Mouse (Mus musculus) CD4-positive, CD25-positive, alpha-beta regulatory T cell, adult 4 months (primary cell): Measurements from ENCODE around the gene Fbln2. TPM values are rescaled to one million over a fixed set of nuclear protein-coding genes. Genes with fewer than 3 reads are reported as not detected.

Experiments used
- ATAC-seq: one replicate; pipeline ENCODE4 v1.8.0; 2017
- polyA plus RNA-seq, 2 experiments: library from polyadenylated mRNA; unstranded; fragments of 100-300 nt; shearing (Covaris generic); gene quantifications; one replicate each; pipeline ENCODE4 v1.2.1; 2017

The Fbln2 gene
- polyA plus RNA-seq, 2 experiments from 2014 or later = 0.86 to 0.90 TPM

DNA sequence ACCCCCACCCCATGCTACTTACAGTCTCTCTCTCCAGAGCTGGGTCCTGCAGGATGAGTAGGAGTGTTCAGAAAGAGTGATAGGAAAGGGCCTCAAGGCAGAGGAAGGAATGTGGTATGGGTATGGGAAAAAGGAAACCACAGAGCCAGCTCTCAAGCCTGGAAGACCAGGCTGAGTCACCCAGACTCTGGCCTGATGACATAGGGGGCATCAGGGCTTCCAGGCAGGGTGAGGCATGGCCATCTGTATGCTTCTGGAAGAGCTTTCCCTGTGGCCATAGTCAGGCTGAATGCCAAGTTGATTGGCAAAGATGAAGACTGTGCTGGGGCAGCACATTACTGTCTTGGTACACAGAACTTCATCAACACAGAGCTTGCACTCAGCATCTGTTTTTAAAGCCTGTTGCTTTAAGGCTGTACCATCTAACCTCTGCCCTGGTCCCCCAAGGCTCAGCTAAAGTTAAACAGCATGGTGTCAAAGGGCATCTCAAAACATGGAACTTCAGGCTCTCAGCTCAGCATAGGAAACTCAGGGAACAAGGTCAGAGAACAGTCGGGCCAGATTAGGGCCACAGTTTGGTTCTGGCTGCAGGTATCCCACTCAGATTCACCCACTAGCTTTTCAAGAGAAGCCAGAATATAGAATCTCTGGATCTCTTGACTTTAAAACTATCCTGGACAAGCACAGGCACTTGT lies 19.3 kb upstream of the Fbln2 start:
- ATAC-seq = no peak

DNA sequence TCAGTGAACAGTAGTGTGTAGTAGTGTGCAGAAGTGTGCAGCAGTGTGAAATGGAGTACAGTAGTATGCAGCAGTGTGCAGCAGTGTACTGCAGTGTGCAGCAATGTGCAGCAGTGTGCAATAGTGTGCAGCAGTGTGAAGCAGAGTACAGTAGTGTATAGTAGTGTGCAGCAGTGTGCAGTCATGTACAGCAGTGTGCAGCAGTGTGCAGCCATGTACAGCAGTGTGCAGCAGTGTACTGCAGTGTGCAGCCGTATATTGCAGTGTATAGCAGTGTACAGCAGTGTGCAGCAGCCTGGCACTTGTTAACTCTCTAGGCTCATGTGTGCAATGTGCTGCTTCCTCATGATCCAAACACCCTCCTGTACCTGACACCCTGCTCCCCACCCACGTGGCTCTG lies 13.8 kb upstream of the Fbln2 start:
- ATAC-seq = no peak

DNA sequence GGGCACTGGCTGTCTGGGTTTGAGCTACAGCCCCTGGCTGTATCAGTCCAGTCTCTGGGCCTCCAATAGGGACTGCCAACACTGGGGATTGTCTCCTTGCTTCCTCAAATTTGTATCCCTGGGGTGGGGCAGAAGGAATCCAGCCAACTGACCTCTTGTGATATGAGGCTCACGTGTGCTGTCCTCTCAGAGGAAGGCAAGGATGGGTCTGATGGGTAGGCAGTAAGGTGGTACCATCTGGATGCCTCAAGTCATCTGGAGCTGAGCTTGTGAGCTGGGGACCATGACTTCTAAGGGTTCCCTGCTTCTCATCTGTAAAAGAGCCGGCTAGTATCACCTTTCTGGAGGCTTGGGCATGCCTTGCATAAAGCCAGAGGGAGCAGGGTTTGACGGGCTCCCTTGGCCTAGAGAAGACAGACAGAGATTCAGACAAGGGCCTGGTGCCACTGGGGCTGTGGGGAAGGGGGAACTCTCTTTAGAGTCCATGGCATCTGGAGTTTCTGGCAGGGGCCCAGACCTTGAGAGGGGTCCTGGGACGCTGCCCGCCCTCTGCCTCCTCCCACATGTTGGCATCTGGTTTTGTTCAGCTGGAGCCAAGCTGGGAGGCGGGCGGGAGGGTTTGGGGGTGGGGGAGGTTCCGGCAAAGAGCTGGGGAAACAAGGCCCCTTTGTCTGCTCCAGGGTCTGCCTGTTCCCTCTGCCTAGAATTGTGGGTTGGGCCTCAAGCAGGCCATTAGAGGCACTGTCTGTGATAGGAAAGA lies 11.6 kb upstream of the Fbln2 start:
- no peak for ATAC-seq

DNA sequence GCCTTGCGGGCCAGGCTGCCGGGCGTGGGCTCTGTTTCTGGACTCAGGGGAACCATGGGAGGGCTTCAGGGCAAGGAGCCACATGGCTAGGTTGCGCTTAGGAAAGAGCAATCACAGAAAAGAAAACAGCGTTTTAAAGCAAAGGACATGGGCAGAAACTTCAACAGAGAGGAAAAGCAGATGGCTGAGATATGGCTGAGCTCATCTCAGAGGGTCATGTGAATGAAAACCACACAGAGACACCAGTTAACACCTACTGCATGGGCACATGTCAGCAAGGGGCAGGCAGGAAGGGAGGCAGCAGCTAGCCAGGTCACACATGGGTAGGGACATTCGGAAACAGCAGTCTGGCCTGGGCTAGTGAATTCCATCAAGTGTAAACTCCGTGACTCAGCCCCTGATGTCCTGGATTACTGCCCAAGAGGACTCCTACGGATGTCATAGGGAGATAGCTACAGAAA lies 10.3 kb upstream of the Fbln2 start:
- ATAC-seq = no peak

- no peak for ATAC-seq
Observed at GRCm38 (mm10) chr6:91202571-91202970, 9.7 kb upstream of the Fbln2 start.

GRCm38 (mm10) chr6:91205346-91205745 lies 6.9 kb upstream of the Fbln2 start:
- ATAC-seq = no peak

GRCm38 (mm10) chr6:91205791-91206190 lies 6.5 kb upstream of the Fbln2 start:
- no peak for ATAC-seq

DNA sequence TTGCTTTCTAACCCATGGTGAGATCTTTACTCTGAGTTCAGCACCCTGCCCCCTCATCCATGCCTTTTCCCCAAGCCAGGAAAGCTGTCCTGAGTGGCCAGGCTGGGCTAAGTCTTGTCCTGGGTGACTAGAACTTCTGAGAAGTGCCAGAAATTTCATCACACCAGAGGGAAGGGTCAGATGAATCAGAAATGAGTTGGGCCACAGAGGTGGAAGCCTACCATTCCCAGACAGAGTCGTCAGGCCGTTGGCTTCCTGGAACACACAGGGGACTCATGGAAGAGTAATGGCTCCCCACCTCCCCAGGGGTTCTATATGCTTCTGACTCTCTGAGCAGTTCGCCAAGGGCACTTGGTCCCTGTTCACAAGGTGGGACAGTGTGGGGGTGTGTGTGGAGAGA lies 4.8 kb upstream of the Fbln2 start:
- no peak for ATAC-seq

DNA sequence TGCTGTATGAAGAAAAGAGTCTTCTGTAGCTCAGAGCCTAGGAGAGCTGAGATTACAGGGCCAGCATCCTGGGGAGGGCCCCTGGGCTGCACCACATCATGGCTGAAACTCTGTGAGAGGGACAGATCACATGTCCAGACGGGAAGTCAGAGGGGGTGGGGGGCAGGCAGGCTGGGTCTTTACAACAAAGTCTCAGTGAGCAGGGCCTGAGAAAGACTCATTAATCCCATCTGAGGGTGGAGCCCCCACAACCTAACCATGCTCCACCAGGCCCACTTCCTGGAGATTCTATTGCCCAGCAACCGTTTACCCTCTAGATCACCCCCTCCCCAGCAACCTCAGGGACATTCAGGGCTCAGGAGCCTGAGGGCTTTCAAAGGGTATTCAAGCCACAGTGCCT lies 2.5 kb upstream of the Fbln2 start:
- no peak for ATAC-seq

GRCm38 (mm10) chr6:91210852-91211251 lies 1.4 kb upstream of the Fbln2 start:
- ATAC-seq = no peak

GRCm38 (mm10) chr6:91212571-91212970 lies 316 bp downstream of the Fbln2 start:
- ATAC-seq = no peak

GRCm38 (mm10) chr6:91213287-91214218 lies 1.3 kb downstream of the Fbln2 start:
- ATAC-seq = no peak

DNA sequence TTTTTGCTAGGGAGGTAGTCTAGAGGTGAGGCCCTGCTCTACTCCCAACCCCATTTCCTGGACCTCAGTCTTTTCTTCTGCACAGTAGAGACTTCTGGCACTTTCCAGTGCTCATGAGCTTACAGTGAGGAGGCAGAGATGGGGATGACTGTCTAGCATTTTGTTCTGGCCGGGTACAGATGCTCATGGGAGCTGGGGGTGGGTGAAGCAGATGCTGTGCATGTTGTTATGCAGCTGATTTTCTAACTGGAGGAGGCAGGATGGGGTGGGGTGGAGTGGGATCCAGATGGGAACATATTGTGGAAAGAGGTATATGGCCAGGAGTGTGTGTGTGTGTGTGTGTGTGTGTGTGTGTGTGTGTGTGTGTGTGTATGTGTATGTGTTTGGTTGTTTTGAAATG lies 3.2 kb downstream of the Fbln2 start:
- no peak for ATAC-seq

DNA sequence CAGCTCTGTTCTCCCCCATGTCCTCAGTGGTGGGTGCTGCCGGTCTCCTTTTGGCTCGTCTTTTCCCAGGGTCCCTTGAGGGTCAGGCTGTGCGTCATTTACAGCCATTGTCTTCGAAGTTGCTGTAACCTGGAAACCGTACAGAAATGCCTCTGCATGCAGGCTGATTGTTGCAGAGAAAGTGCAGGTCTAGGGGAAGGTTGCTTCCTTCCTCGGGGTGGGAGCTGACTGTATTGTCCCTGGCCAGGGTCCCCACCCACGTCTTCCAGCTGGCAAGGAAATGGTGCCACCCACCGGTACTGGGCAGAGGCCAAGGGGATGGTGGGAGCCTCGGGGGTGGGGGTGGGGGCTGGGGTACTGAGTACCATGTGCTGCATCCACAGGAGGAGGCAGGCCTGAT lies 6.2 kb downstream of the Fbln2 start:
- no peak for ATAC-seq

DNA sequence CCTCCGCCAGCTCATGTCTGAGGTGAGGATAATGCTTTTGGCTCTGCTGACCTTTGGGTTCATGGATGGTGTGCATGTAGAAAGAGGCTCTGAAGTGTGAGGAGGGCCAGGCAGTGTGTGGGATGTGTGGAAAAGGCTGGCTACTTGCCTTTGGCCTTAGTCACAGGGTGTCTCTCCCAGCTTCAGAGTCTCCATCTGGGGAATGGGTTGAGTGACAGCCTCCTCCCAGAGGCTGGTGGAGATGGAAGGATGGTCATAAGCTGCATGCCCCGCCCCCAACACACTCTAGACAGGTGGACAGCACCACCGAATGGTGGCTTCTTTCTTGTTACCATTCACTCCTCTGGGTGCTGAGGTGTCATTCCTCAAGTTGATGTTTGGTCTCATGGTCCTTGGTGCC lies 6.6 kb downstream of the Fbln2 start:
- no peak for ATAC-seq

DNA sequence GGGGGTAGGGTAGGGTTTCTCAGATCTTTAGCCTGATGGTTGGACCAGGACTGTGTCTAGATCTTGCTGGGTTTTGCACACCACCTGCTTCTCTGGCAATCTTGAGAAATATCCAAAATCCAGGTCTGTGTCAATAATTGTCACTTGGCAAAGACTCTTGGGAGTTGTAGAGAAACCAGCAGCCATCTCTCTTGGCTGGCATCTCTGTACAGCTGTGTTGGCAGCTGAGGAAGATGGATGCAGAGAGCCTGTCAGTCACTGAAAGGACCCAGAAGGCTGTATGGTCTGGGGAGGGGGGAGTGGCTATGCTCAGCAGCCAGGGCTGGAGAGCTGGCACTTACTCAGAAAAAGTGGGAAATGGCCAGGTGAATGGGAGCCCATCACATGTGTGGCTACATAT lies 7.8 kb downstream of the Fbln2 start:
- ATAC-seq = no peak

- no peak for ATAC-seq
Observed at GRCm38 (mm10) chr6:91221094-91221493, 8.8 kb downstream of the Fbln2 start.

DNA sequence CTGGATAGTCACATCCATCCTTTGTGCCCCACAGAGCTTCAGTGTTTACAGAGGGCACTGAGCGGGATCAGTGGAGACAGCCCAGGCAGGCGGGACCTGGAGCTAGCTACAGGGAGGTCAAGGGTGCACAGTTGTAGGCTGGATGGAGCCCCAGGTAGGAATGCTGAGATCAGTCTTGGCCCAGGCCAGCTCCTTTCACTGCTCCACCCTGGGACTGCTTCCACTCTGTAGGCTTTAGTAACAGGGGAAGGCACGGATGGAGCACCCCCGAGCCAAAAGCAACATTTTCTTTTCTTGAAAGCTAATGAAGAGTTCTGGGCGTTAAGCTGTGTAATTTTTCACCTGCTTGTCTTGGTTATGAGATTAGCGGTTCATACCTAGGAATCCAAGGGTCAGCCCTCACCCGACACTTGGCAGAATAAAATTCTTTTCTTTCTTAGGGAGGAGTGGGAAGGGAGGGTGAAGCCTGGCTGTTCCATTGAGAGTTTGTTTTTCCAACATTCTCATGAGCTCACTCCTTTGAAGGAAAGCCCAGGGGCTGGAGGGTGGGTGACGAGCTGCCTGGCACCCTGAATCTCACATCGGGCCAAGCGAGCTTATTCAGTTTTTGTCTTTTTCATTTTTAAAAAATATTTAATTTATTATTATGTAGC lies 10.6 kb downstream of the Fbln2 start:
- no peak for ATAC-seq

GRCm38 (mm10) chr6:91224939-91225338 lies 12.7 kb downstream of the Fbln2 start:
- ATAC-seq = no peak

- no peak for ATAC-seq
Observed at GRCm38 (mm10) chr6:91225346-91225745, 13.1 kb downstream of the Fbln2 start.

DNA sequence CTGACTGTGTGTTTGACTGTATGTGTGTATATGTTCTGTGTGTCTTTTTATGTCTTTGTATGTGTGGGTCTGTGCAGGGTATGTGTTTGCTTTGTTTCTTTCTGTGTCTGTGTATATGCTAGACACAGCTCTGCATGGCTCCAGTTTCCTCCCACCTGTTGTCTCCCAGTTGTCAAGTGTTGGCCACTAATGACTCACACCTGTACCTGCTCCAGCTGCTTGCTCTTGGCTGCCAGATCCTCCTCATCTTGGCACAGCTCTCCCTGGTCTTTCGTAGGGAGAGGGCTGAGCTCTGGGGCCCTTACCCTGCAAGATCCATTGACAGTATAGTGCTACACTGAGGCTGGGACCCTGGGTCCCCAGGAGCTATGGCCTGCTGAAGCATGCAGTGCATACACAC lies 13.8 kb downstream of the Fbln2 start:
- no peak for ATAC-seq

DNA sequence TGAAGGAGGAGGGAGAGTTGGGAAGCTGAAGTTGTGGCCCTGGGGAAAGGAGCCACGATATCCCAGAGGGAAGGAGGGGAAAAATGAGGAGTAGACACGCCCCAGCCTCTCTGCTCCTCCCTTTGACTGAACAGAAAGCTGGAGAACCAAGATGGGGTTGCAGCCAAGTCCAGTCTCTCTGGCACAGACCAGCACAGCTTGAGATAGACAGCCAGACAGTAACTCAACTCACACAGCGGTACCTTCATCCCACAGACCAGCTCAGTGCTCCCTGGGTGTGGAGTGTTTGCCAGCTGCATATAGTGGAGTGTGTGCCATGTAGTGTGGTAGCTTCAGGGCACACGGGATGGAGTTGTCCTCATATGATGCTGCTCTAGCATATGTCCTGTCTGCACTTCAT lies 16.7 kb downstream of the Fbln2 start:
- no peak for ATAC-seq

DNA sequence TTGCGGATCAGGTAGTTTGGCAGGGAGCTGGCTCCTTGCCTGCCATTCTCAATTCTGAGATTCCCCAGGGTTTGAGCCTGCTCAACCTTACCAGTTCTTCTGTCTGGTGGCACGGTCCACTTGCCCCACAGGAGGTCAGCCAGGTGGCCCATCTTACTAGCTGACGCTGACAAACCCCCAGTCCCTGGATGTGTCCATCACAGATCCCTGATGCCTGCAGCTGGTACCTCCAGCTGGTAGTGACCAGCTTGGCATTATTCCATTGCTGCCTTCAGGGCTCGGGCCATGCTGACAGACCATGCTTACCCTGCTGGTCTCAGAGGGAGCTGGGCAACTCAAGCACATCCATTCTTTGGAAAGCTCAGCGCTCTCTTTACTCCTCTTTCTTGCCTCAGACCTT lies 18.7 kb downstream of the Fbln2 start:
- no peak for ATAC-seq
